Mouse (Mus musculus): ENCODE results near the gene Slc39a11.

DNA sequence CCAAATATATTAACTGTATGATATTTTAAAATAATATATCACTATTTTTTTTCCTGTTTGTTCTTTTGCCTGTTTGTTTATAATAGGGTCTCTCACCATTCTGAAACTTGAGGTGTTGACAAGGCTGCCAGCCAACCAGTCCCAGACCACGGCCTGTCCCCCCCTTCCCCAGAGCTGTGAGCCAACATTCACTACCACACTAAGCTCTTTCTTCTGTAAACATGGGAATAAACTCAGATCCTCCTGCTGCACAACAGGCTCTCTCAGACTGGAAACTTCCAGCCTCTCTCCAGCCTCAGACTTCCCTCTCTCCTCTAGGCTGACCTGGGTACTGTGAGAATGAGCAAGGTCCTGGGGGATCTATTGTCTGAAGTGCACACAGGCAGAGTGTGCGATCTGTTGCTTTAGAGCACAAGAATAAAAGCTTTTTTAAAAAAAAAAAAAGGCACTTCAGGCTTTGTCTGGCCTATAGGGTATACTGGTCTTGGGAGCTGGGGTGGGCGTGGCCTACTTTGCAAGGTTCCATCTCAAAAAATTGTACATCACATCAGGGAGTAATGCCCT lies 322.3 kb downstream of the Slc39a11 start:
- TF ChIP-seq CTCF (IDR thresholded peaks at IDR 0.05; ENCODE audit: low read depth) (no peak), EP300 (optimal IDR thresholded peaks at IDR 0.05) (no peak)
